Mouse (Mus musculus) T-helper 2 cell (primary cell): ENCODE measurements at regions not wholly inside any gene's neighbourhood (a gene's known extent, or its start where the extent isn't known, plus 50 kb on each side); places are given as distances from the start of the nearest gene placed in this dataset.

Source experiments
- in situ Hi-C: fragments of 300-600 bp; cut with MboI, MseI; formaldehyde crosslinking; loops from one replicate; pipeline ENCODE4 v1.15.1; 2025; ENCODE audit warnings: high pct_unique_total_duplicates

DNA sequence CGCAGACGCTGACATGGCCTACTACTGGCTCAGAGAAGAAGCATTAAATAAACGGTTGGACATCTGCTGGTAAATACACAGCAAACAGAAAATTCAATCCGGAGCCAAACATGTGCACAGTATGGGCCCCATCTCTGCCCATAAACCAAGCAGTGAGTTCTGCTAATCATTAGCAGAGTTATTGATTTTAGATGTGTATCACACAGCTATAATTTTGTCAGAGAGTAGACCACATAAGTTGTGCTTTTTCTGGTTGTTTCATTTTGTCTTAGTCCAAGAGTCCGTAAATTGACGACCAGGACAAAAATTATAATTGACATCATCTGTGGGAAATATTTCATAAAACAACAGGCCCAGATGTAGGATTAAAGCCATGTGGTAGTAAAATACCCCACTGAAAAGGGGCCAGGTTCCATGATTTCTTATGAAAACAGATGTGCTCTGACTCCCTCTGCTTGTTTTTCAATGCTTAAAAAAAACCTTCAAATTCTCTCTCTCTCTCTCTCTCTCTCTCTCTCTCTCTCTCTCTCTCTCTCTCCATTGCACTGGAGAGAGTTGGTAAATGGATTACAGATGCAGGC lies 339.3 kb downstream of the Hao1 start:
- in situ Hi-C loops: loop anchor here (10.0 kb wide), 1 partner anchor 870 kb away; no protein-coding TSS in a partner anchor

DNA sequence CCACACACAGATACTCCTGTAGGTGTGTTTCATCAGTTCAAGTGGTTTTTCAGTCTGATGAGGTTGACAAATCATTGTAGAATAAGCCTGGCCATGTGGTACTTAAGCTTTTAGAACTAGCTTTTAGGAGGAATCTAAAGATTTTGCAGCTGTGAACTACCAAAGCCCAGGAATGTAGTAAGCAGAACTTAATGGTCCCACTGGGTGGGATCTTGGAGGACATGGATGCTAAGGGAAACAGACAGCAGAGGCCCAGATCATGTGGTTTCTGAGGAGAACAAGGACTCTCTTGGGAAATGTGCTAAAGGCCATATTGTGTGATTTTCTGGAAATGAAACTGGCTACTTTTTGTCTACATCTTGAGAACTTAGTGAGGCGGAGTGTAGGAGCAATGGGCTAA lies 350.9 kb downstream of the Hao1 start:
- in situ Hi-C loops: no loop called here

- in situ Hi-C loops: no loop called here
These were observed 358.2 kb downstream of the Hao1 start for GRCm38 (mm10) chr2:134195961-134196360.

- in situ Hi-C loops: no loop called here
These were observed 364.6 kb downstream of the Hao1 start for GRCm38 (mm10) chr2:134189435-134190063.
